Comparison of ENCODE assay signal across 13 mouse cellular contexts in genomic region chr8:11111987-11112386, GRCm38 (mm10).
A peak's percentile ranks its signal among the peaks of the same experiment; 100 is the strongest.
DNase-seq lines count a peak whose midpoint lies in the region.
"Had no signal": no experiment of that assay in that cellular context is flagged by ENCODE, and none has a peak within 500 bp of the region (broad histone marks: within the 10 kb centered on the region; RNA-seq: fewer than 3 reads in every experiment).

No protein-coding gene starts in this region.

- peak; percentile 24 for DNase-seq in kidney, postnatal 10 days
- no peak for DNase-seq in kidney, adult 9 months
- peak; percentile 21 to 30 for DNase-seq in spleen, postnatal 36 days (ENCODE audit: low spot score in 2 of 2)
- no peak for DNase-seq in spleen, postnatal 4 days (ENCODE audit: low spot score in 2 of 2)
- peak; percentile 21 for DNase-seq in adrenal gland, postnatal 10 days
- no peak for DNase-seq in frontal cortex, adult 2 months (ENCODE audit: extremely low spot score in 1 of 2, low spot score in 1 of 2)
- DNase-seq in right cerebral cortex, postnatal 14 days = no peak
- DNase-seq: cerebellum, adult 18-20 months; heart, adult 11 months; heart, postnatal 14 days; layer of hippocampus, postnatal 36 days; lung, postnatal 10 days; right cerebral cortex, adult 18-20 months had no signal

Comparison
In these comparisons a context has a peak if more than half of its experiments do, and no peak if none do; other contexts are left out.
1. DNase-seq: peak in kidney, postnatal 10 days (single experiment), spleen, postnatal 36 days (2 of 2) and adrenal gland, postnatal 10 days (single experiment); none in kidney, adult 9 months (single experiment), spleen, postnatal 4 days (0 of 2), frontal cortex, adult 2 months (0 of 2) and right cerebral cortex, postnatal 14 days (single experiment).